Mouse (Mus musculus) lung, postnatal 0 days (tissue): ENCODE measurements at regions not wholly inside any gene's neighbourhood (a gene's known extent, or its start where the extent isn't known, plus 50 kb on each side); places are given as distances from the start of the nearest gene placed in this dataset.
A peak's percentile ranks its signal among the peaks of the same experiment; 100 is the strongest.

ENCODE experiments used
- ATAC-seq: fragments of 200-750 bp; cut with Nextera tagmentation; 2 replicates; pipeline ENCODE4 v1.8.0; 2017; ENCODE audit warnings: moderate library complexity
- DNase-seq: peaks from one replicate; pipeline ENCODE4 v3.0.0-alpha.2; 2016; ENCODE audit warnings: low spot score
- H3K27ac ChIP-seq: fragments of 300-500 bp; sonication (generic); 2 replicates; pipeline ENCODE4 v1.5.1; 2014; ENCODE audit warnings: antibody characterized with exemption, mild to moderate bottlenecking, low read length, mixed read lengths
- H3K27me3 ChIP-seq: fragments of 300-500 bp; sonication (generic); replicated peaks from 2 replicates; pipeline ENCODE4 v1.6.1; 2014; ENCODE audit warnings: low read length, mixed read lengths; ENCODE audit not compliant: insufficient read depth
- H3K36me3 ChIP-seq: fragments of 300-500 bp; sonication (generic); 2 replicates; pipeline ENCODE4 v1.6.1; 2014; ENCODE audit warnings: low read length, mixed read lengths; ENCODE audit not compliant: insufficient read depth
- H3K4me1 ChIP-seq: fragments of 300-500 bp; sonication (generic); 2 replicates; pipeline ENCODE4 v1.6.1; 2014; ENCODE audit warnings: antibody characterized with exemption, low read depth, low read length, mixed read lengths; ENCODE audit not compliant: insufficient read depth
- H3K4me2 ChIP-seq: fragments of 300-500 bp; sonication (generic); replicated peaks from 2 replicates; pipeline ENCODE4 v1.6.1; 2014; ENCODE audit warnings: low read depth, mild to moderate bottlenecking, low read length, moderate library complexity, mixed read lengths
- H3K4me3 ChIP-seq: fragments of 300-500 bp; sonication (generic); 2 replicates; pipeline ENCODE4 v1.5.1; 2014; ENCODE audit warnings: low read depth, low read length
- H3K9ac ChIP-seq: fragments of 300-500 bp; sonication (generic); replicated peaks from 2 replicates; pipeline ENCODE4 v1.6.1; 2014; ENCODE audit warnings: low read depth, mild to moderate bottlenecking
- H3K9me3 ChIP-seq: fragments of 300-500 bp; sonication (generic); 2 replicates; pipeline ENCODE4 v1.6.1; 2016; ENCODE audit warnings: low read length, mixed read lengths
- CTCF ChIP-seq: IDR thresholded peaks from 2 replicates; pipeline ENCODE4 v1.5.1; 2016; ENCODE audit warnings: antibody characterized with exemption, mild to moderate bottlenecking
- EP300 ChIP-seq: IDR thresholded peaks from 2 replicates; pipeline ENCODE4 v1.6.1; 2016; ENCODE audit warnings: antibody characterized with exemption, mild to moderate bottlenecking, control low read depth
- WGBS: fragments of 180-500 bp; shearing (Covaris S2); extraction: QIAGEN DNeasy Blood & Tissue Kit; methylation state at CpG from one replicate; pipeline ENCODE4 v1.1.7; 2014; 5-methylcytosine and 5-hydroxymethylcytosine counted together

DNA sequence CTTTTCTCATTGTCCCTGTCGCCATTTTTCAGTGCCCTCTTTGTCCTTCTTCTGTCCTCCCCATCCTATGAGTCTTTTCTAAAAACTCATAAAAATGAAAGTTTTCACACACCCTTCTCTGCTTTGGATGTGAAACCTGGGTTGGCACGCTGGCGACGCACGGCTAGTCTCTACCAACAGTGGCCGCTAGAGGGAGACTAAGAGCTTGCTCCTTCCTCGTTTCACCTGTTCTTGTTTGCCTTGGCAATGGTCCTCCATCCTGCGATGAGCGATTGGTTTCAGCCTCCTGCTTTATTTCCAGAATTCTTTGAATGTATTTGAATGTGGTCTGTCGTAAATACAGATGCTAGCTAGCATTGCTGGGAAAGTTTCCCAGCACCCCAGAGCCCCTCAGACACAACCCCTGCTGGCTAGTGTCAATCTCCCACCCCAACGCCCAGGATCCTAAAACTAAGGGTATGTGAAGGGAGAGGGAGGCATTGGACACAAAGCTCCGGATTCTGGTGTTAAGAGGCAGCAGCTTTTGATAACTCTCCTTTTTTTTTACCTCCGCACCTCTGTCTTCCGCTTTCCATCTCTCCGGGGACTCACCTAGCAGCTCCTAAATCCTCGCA, 85.8 kb upstream of the Hmcn1 start:
- ATAC-seq (peak; percentile 59), DNase-seq (peak; percentile 75)
- no peak overlapping the region for H3K27ac ChIP-seq
- peak; percentile 97 for TF ChIP-seq CTCF
- no peak for TF ChIP-seq EP300
- no peaks in the 10 kb centered on the region for H3K9me3 ChIP-seq
- H3K4me2 ChIP-seq, result no peak overlapping the region; the same call in 1 of the 2 replicates
- no peaks in the 10 kb centered on the region for H3K27me3 ChIP-seq
- H3K4me1 ChIP-seq, result no peaks in the 10 kb centered on the region
- no peak overlapping the region for H3K9ac ChIP-seq
- H3K36me3 ChIP-seq, result no peaks in the 10 kb centered on the region
- 28% methylated on average over 16 of the region's 16 CpGs for WGBS
- H3K4me3 ChIP-seq, result no peak overlapping the region

DNA sequence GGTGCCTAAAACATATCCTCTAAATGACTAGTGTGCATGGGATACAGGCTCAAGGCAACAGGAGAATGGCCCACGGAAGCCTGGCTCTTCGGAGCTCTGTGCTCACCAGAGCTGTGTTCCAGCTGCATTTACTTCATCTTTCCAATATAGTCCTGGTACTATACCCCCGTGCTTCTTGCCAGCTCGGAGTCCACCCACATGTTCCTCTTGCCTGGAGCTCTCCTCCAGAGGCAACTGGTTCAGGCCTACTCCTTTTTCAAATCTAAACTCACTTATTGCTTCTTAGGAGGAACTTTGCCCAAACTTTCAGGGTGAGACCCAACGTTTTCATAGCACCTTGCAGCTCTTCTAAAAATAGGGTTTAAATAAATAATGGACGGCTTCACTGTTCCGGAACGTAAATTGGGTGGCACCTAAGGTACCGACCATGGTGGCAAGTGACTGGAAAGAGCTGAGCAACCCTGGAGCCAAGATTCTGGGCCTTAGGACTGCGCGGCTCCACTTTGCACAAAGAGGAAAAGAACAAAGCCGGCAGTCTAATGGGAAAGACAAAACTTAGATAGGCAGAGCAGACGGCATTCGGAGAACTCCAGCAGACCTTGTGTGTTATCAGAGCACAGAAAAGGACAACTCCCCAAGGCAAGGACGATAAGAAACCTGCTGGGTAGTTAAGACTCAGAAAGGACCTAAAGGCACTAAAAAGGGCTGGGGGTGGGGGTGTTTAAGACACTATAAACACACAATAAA, 86.6 kb upstream of the Hmcn1 start:
- H3K27me3 ChIP-seq, result no peaks in the 10 kb centered on the region
- no peaks in the 10 kb centered on the region for H3K9me3 ChIP-seq
- TF ChIP-seq EP300, result no peak
- TF ChIP-seq CTCF, result no peak
- H3K27ac ChIP-seq, result no peak overlapping the region
- no peak for DNase-seq
- no peaks in the 10 kb centered on the region for H3K36me3 ChIP-seq
- no peak overlapping the region for H3K4me2 ChIP-seq
- no peak for ATAC-seq
- no peaks in the 10 kb centered on the region for H3K4me1 ChIP-seq
- WGBS, result 69% methylated on average over 15 of the region's 15 CpGs
- H3K4me3 ChIP-seq, result no peak overlapping the region
- H3K9ac ChIP-seq, result no peak overlapping the region

DNA sequence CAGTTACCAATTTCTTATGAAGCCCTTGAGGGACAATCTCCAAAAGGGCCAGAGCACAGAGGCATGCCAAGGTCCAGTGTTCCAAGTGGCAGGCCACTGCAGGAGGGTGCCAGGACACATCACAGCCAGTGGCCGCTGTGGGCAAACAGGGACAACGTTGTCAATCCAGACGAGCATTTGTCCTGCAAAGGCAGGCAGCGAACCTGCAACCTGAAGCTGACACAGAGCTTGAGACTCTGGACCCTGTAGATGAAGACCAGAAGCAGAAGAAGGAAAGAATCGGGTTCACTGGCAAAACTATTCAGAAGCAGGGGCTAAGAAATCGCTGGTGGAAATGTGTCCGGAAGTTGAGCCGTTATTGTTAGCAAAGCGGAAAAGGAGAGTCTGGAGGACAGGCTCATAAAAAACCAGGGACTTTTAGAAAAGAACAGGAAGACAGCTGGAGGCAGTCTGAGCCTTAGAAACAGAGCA, 87.3 kb upstream of the Hmcn1 start:
- ATAC-seq (no peak), DNase-seq (peak; percentile 17)
- Histone ChIP-seq H3K36me3 (no peaks in the 10 kb centered on the region), H3K4me3 (no peak overlapping the region), H3K27me3 (no peaks in the 10 kb centered on the region), H3K4me1 (no peaks in the 10 kb centered on the region), H3K4me2 (no peak overlapping the region), H3K27ac (no peak overlapping the region), H3K9me3 (no peaks in the 10 kb centered on the region), H3K9ac (no peak overlapping the region)
- no peak for TF ChIP-seq CTCF
- no peak for TF ChIP-seq EP300
- 53% methylated on average over 9 of the region's 9 CpGs for WGBS

DNA sequence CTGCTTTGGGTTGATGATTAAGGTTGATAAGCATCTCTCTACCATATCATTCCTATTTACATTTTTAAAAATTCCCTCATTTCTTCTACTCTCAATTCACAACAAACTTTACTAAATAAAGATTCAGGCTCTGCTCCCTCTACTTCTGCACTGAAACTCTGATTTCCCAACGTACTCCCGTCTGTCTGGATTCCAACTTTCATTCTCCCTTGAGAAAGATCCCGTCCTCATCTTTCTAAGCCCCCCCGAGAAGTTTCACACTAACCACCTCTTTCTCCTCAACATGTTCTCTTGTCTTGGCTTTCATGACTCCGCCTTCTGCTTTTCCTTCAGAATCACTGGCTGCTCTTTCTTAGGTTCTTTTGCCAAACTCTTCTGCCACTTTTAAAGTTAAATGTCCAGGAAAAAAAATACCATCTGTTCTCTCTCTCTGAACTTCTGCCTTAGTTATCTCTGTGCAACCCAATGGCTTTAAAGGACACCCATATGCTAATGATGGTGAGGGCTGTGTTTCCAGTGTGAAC, 89.3 kb upstream of the Hmcn1 start:
- no peak overlapping the region for H3K27ac ChIP-seq
- DNase-seq (no peak), ATAC-seq (no peak)
- no peaks in the 10 kb centered on the region; the same call in 1 of the 2 replicates for H3K4me1 ChIP-seq
- H3K9me3 ChIP-seq, result no peaks in the 10 kb centered on the region
- H3K36me3 ChIP-seq, result no peaks in the 10 kb centered on the region
- no peak overlapping the region for H3K9ac ChIP-seq
- no peak for TF ChIP-seq CTCF
- TF ChIP-seq EP300, result no peak
- WGBS, result 81% methylated on average over 5 of the region's 5 CpGs
- H3K4me2 ChIP-seq, result no peak overlapping the region
- H3K4me3 ChIP-seq, result no peak overlapping the region
- H3K27me3 ChIP-seq, result no peaks in the 10 kb centered on the region

DNA sequence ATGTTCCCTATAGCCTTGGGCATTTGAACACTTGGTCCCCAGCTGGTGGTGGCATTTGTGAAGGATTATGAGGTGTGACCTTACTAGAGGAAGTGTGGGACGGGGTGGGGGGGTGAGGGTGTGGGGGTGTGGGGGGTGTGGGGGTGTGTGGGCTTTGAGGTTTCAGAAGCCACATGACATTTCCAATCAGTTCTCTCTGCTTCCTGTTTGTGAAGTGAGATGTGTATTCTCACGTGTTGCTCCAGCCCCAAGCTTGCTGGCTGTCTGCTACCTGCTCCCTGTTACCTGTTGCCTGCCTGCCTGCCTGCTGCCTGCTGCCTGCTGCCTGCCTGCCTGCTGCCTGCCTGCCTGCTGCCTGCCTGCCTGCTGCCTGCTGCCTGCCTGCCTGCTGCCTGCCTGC, 90.6 kb upstream of the Hmcn1 start:
- ATAC-seq (no peak), DNase-seq (no peak)
- Histone ChIP-seq H3K4me3 (no peak overlapping the region), H3K9ac (no peak overlapping the region), H3K27ac (no peak overlapping the region), H3K36me3 (no peaks in the 10 kb centered on the region), H3K4me1 (no peaks in the 10 kb centered on the region; the same call in 1 of the 2 replicates), H3K27me3 (no peaks in the 10 kb centered on the region), H3K4me2 (no peak overlapping the region), H3K9me3 (no peaks in the 10 kb centered on the region)
- WGBS, result 54% methylated on average over 2 of the region's 2 CpGs
- TF ChIP-seq CTCF (no peak), EP300 (no peak)

DNA sequence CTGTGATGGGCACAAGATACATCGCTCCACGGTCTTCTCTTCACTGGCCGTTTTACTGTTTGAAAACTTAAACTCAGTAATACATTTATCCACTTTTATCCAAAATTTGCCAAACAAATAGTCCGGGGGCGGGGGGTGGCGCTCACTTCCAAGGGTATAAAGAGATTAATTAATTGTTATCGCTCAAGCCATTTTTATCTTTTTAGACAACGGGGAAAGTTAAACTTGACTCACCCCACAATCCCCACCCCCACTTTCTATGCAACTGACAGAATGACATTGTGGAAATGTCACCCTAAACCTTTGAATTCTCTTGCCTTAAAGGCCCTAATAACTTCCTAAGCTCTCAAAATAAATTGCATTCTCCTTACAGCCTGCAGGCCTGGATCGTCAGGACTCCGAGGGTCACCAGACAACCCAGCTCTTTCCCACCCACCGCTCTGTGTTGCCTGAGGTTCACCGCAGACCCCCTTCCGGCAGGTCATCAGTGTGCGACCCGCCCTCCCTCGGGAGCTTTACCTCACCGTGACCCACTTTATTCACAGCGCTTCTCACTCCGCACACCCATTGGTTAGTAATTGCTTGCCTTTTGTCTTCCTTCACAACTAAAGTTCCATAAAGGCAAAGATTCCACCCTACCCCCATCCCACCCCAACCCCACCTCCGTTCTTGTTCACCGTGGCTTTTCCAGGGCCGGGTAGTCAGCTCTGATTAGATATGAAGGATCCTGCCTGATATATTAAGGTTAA, 93.0 kb upstream of the Hmcn1 start:
- DNase-seq, result no peak
- H3K27ac ChIP-seq, result no peak overlapping the region
- H3K4me2 ChIP-seq, result no peak overlapping the region
- H3K9me3 ChIP-seq, result no peaks in the 10 kb centered on the region
- WGBS, result 81% methylated on average over 22 of the region's 22 CpGs
- no peaks in the 10 kb centered on the region for H3K36me3 ChIP-seq
- H3K4me1 ChIP-seq, result no peaks in the 10 kb centered on the region; the same call in 1 of the 2 replicates
- no peak overlapping the region for H3K9ac ChIP-seq
- H3K27me3 ChIP-seq, result no peaks in the 10 kb centered on the region
- H3K4me3 ChIP-seq, result no peak overlapping the region
- no peak for ATAC-seq
- no peak for TF ChIP-seq EP300
